Mouse (Mus musculus): ENCODE data around the gene Clk1.

DNA sequence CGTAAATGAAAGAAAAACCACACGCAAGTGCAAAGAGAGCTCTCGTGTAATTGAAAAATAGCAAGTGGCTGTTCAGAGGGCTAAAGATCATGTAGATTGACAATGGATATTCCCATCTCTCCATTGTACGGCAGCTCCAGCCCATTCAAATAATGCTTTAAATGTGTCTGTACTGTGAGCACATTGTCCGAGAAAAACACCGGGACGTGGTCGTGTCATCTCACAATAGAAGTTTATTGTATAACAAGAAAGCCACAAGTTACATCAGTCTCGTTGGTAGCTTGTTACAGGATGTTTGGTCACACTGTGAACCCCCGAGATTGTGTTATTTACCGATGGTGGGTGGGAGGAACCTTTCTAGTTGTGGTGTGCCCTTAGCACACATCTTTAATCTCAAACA, 22.0 kb upstream of the Clk1 start:
- TF ChIP-seq CHD2 (IDR thresholded peaks at IDR 0.05; ENCODE audit: low read depth, low read length): no peak
- TF ChIP-seq ZC3H11A (IDR thresholded peaks at IDR 0.05; ENCODE audit: borderline replicate concordance, low read depth, low read length): no peak
- no peak for TF ChIP-seq HCFC1 (IDR thresholded peaks at IDR 0.05; ENCODE audit: borderline replicate concordance, insufficient read depth, low read length)
- no peak for TF ChIP-seq ZNF384 (IDR thresholded peaks at IDR 0.05; ENCODE audit: low read depth, low read length)
- TF ChIP-seq MAFK (IDR thresholded peaks at IDR 0.05; ENCODE audit: insufficient read depth, low read depth, low read length): no peak
